Mouse (Mus musculus): ENCODE data around the gene Gm42517. TPM values are rescaled to one million over a fixed set of nuclear protein-coding genes. Genes with fewer than 3 reads are reported as not detected.

Gm42517 gene
- total RNA-seq (2021): under 1 TPM; 0.78 to 0.81 TPM

GRCm38 (mm10) chr5:108367871-108368332 is at the start of gene Gm42517:
Gm42517 (minus strand) TSS chr5:108367922.
- intact Hi-C loops (cut with DNase I): loop anchor here (5.0 kb wide), 1 partner anchor 101 kb away; the partner anchor contains the start of gene Dr1
- DNase-seq: peak in 1 of 2 experiments; percentile 2

- intact Hi-C loops (cut with DNase I): no loop called here
- no peak for DNase-seq
These were observed 47.0 kb upstream of the Gm42517 start for GRCm38 (mm10) chr5:108414711-108415110.

GRCm38 (mm10) chr5:108406977-108407376 is 39.3 kb upstream of the Gm42517 start:
- no peak for DNase-seq
- intact Hi-C loops (cut with DNase I): no loop called here

GRCm38 (mm10) chr5:108405460-108405859 is 37.7 kb upstream of the Gm42517 start:
- intact Hi-C loops (cut with DNase I): no loop called here
- DNase-seq: no peak

- intact Hi-C loops (cut with DNase I): no loop called here
- DNase-seq: no peak
These were observed 35.7 kb upstream of the Gm42517 start for GRCm38 (mm10) chr5:108403453-108403852.

- no peak for DNase-seq
- intact Hi-C loops (cut with DNase I): no loop called here
These were observed 22.0 kb upstream of the Gm42517 start for GRCm38 (mm10) chr5:108389744-108390143.

- DNase-seq: no peak
- intact Hi-C loops (cut with DNase I): no loop called here
These were observed 20.5 kb upstream of the Gm42517 start, which contains the start of gene Pde6b for GRCm38 (mm10) chr5:108388201-108388600. Pde6b (plus strand) TSS chr5:108388391.

GRCm38 (mm10) chr5:108386449-108386848 is 18.7 kb upstream of the Gm42517 start:
- intact Hi-C loops (cut with DNase I): no loop called here

GRCm38 (mm10) chr5:108385632-108386031 is 17.9 kb upstream of the Gm42517 start:
- intact Hi-C loops (cut with DNase I): no loop called here
- no peak for DNase-seq

More at GRCm38 (mm10) chr5:108386449-108386848, 18.7 kb upstream of the Gm42517 start:
- DNase-seq: no peak

- intact Hi-C loops (cut with DNase I): no loop called here
- no peak for DNase-seq
These were observed 10.6 kb upstream of the Gm42517 start for GRCm38 (mm10) chr5:108378346-108378745.

- intact Hi-C loops (cut with DNase I): no loop called here
- DNase-seq: no peak
These were observed 8.3 kb upstream of the Gm42517 start for GRCm38 (mm10) chr5:108376059-108376458.

- intact Hi-C loops (cut with DNase I): no loop called here
- DNase-seq: no peak
These were observed 6.4 kb upstream of the Gm42517 start for GRCm38 (mm10) chr5:108374079-108374478.

GRCm38 (mm10) chr5:108369964-108370363 is 2.2 kb upstream of the Gm42517 start:
- no peak for DNase-seq
- intact Hi-C loops (cut with DNase I): loop anchor here (5.0 kb wide), 1 partner anchor 103 kb away; the partner anchor contains the start of gene Dr1

GRCm38 (mm10) chr5:108368851-108369621 is 1.3 kb upstream of the Gm42517 start:
- intact Hi-C loops (cut with DNase I): loop anchor here (5.0 kb wide), 1 partner anchor 102 kb away; the partner anchor contains the start of gene Dr1
- DNase-seq: peak; percentile 31 to 32

GRCm38 (mm10) chr5:108368446-108368845 is 724 bp upstream of the Gm42517 start:
- no peak for DNase-seq
- intact Hi-C loops (cut with DNase I): loop anchor here (5.0 kb wide), 1 partner anchor 101 kb away; the partner anchor contains the start of gene Dr1

- DNase-seq: peak; percentile 36 to 45
- intact Hi-C loops (cut with DNase I): loop anchor here (5.0 kb wide), 1 partner anchor 100 kb away; the partner anchor contains the start of gene Dr1
These were observed 509 bp downstream of the Gm42517 start for GRCm38 (mm10) chr5:108366984-108367841.

GRCm38 (mm10) chr5:108366328-108366983 is 1.3 kb downstream of the Gm42517 start:
- no peak for DNase-seq
- intact Hi-C loops (cut with DNase I): loop anchor here (5.0 kb wide), 1 partner anchor 99 kb away; the partner anchor contains the start of gene Dr1

GRCm38 (mm10) chr5:108362330-108362729 is 5.4 kb downstream of the Gm42517 start:
- DNase-seq: no peak
- intact Hi-C loops (cut with DNase I): no loop called here

- intact Hi-C loops (cut with DNase I): no loop called here
- no peak for DNase-seq
These were observed 7.5 kb downstream of the Gm42517 start for GRCm38 (mm10) chr5:108360211-108360610.

GRCm38 (mm10) chr5:108359491-108359890 is 8.2 kb downstream of the Gm42517 start:
- intact Hi-C loops (cut with DNase I): no loop called here
- no peak for DNase-seq

Measured in heart, postnatal 36 days (tissue).